13 mouse cellular contexts compared by ENCODE assay signal in the genomic region with DNA sequence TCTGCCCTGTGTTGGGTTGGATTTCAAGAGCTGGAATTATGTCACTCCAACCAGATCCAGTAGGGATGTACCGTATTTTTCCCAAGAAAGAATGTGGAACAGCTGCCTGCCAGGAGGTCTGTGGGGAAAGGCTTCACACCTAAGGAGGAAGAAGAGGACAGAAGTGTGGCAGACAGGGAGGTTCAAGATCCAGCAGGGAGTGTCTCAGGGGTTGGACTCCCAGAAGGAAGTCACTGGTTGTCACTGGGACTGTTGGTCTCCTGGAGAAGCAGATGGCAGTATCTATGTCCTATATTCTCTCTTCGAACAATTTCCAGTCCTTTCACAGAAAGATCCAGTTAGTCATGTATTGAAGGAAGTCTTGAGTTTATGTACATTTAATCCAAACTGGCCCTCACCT. TPM values are rescaled to one million over a fixed set of nuclear protein-coding genes. Genes with fewer than 3 reads are reported as not detected.
DNase-seq lines count a peak whose midpoint lies in the region; ATAC-seq and TF ChIP-seq lines count a peak whose summit lies in the region.
"Had no signal": no experiment of that assay in that cellular context is flagged by ENCODE, and none has a peak within 500 bp of the region (broad histone marks: within the 10 kb centered on the region; RNA-seq: fewer than 3 reads in every experiment).

No protein-coding gene starts in this region.

- H3K4me2 ChIP-seq in kidney, embryonic 16.5 days (replicated peaks; ENCODE audit: low read depth, low read length): peak overlapping the region; percentile 20; the same call in 1 of the 2 replicates
- peak overlapping the region; percentile 24; the same call in 1 of the 2 replicates for H3K4me2 ChIP-seq in liver, postnatal 0 days (ENCODE audit: low read depth, low read length)
- H3K4me2 ChIP-seq: forebrain, embryonic 15.5 days; liver, embryonic 13.5 days; neural tube, embryonic 15.5 days had no signal

- intact Hi-C loops in heart, postnatal 10 days (cut with DNase I): loop anchor here (1.0 to 5.0 kb wide), 5 partner anchors 35 to 310 kb away; partner anchors contain the start of genes Gimap4 and Gimap5

- TF ChIP-seq CTCF in spleen, adult 2 months (IDR thresholded peaks at IDR 0.05; ENCODE audit: extremely low read depth, insufficient read depth, insufficient read length, insufficient replicate concordance): no peak
- TF ChIP-seq CTCF in liver, postnatal 0 days (IDR thresholded peaks at IDR 0.05; ENCODE audit: low read depth): no peak

- H3K4me1 ChIP-seq in heart, embryonic 10.5 days: no peaks in the 10 kb centered on the region
- H3K4me1 ChIP-seq in kidney, embryonic 16.5 days (ENCODE audit: insufficient read depth, low read length): no peaks in the 10 kb centered on the region
- H3K4me1 ChIP-seq in spleen, adult 2 months (ENCODE audit: control insufficient read depth, insufficient read depth, insufficient read length): peaks cover 13% of the 10 kb centered on the region; the same call in 1 of the 2 replicates
- H3K4me1 ChIP-seq in liver, postnatal 0 days (ENCODE audit: insufficient read depth): peaks cover 4% of the 10 kb centered on the region
- H3K4me1 ChIP-seq: forebrain, embryonic 15.5 days; neural tube, embryonic 15.5 days had no signal

- no peak overlapping the region for H3K27ac ChIP-seq in heart, embryonic 10.5 days
- no peak overlapping the region for H3K27ac ChIP-seq in kidney, embryonic 16.5 days (ENCODE audit: low read length)
- H3K27ac ChIP-seq in spleen, adult 2 months (ENCODE audit: insufficient read depth, low read length): peak overlapping the region; percentile 91
- H3K27ac ChIP-seq in liver, postnatal 0 days (ENCODE audit: low read depth): no peak overlapping the region
- H3K27ac ChIP-seq: forebrain, embryonic 15.5 days; liver, embryonic 13.5 days; neural tube, embryonic 15.5 days had no signal

- no peak for ATAC-seq in kidney, embryonic 16.5 days (ENCODE audit: low FRiP score, low TSS enrichment)
- no peak for ATAC-seq in liver, postnatal 0 days
- ATAC-seq: forebrain, embryonic 15.5 days; hindbrain, embryonic 16.5 days had no signal

- whole genome bisulfite sequencing in heart, embryonic 10.5 days: 80% methylated on average over 2 of the region's 2 CpGs
- 91% methylated on average over 2 of the region's 2 CpGs for WGBS in kidney, embryonic 16.5 days
- 46% methylated on average over 2 of the region's 2 CpGs for WGBS in spleen, adult 2 months
- 69% methylated on average over 2 of the region's 2 CpGs for WGBS in liver, postnatal 0 days (ENCODE audit: insufficient replicate concordance)

- TF ChIP-seq POLR2A in spleen, adult 2 months (IDR thresholded peaks at IDR 0.05; ENCODE audit: low read depth, low read length): no peak

- no peak overlapping the region for H3K4me3 ChIP-seq in heart, embryonic 10.5 days
- no peak overlapping the region for H3K4me3 ChIP-seq in kidney, embryonic 16.5 days (ENCODE audit: low read length)
- peak overlapping the region; percentile 71 for H3K4me3 ChIP-seq in spleen, adult 2 months (ENCODE audit: extremely low read depth, insufficient read depth, insufficient read length)
- H3K4me3 ChIP-seq in liver, postnatal 0 days (ENCODE audit: low read depth, low read length): no peak overlapping the region
- H3K4me3 ChIP-seq: forebrain, embryonic 15.5 days; liver, embryonic 13.5 days; neural tube, embryonic 15.5 days had no signal

- H3K36me3 ChIP-seq in heart, embryonic 10.5 days: no peaks in the 10 kb centered on the region
- H3K36me3 ChIP-seq in kidney, embryonic 16.5 days (ENCODE audit: insufficient read depth, low read length): no peaks in the 10 kb centered on the region
- H3K36me3 ChIP-seq in spleen, adult 2 months (ENCODE audit: control insufficient read depth, insufficient read depth, low read length): peaks cover 18% of the 10 kb centered on the region
- H3K36me3 ChIP-seq in liver, postnatal 0 days (replicated peaks; ENCODE audit: insufficient read depth, low read length): no peaks in the 10 kb centered on the region
- H3K36me3 ChIP-seq: forebrain, embryonic 15.5 days; liver, embryonic 13.5 days; neural tube, embryonic 15.5 days had no signal

- no peaks in the 10 kb centered on the region for H3K27me3 ChIP-seq in heart, embryonic 10.5 days (ENCODE audit: insufficient read depth, poor library complexity, severe bottlenecking)
- no peaks in the 10 kb centered on the region for H3K27me3 ChIP-seq in kidney, embryonic 16.5 days (ENCODE audit: insufficient read depth, low read length)
- H3K27me3 ChIP-seq in spleen, adult 2 months (ENCODE audit: control insufficient read depth, insufficient read depth, low read length): no peaks in the 10 kb centered on the region
- no peaks in the 10 kb centered on the region for H3K27me3 ChIP-seq in liver, postnatal 0 days (ENCODE audit: insufficient read depth, low read length)
- H3K27me3 ChIP-seq: forebrain, embryonic 15.5 days; liver, embryonic 13.5 days; neural tube, embryonic 15.5 days had no signal

- H3K9me3 ChIP-seq in heart, embryonic 10.5 days: no peaks in the 10 kb centered on the region
- no peaks in the 10 kb centered on the region for H3K9me3 ChIP-seq in kidney, embryonic 16.5 days (ENCODE audit: low read length)
- no peaks in the 10 kb centered on the region for H3K9me3 ChIP-seq in liver, postnatal 0 days (ENCODE audit: low read length)
- H3K9me3 ChIP-seq: forebrain, embryonic 15.5 days; liver, embryonic 13.5 days; neural tube, embryonic 15.5 days had no signal

- no peak overlapping the region for H3K9ac ChIP-seq in kidney, embryonic 16.5 days (replicated peaks; ENCODE audit: low read length)
- no peak overlapping the region for H3K9ac ChIP-seq in liver, postnatal 0 days (replicated peaks)
- H3K9ac ChIP-seq: forebrain, embryonic 15.5 days; liver, embryonic 13.5 days; neural tube, embryonic 15.5 days had no signal

- peak; percentile 63 for DNase-seq in heart, embryonic 10.5 days (ENCODE audit: low spot score)
- no peak for DNase-seq in heart, postnatal 10 days
- no peak for DNase-seq in kidney, postnatal 10 days
- DNase-seq in spleen, adult 2 months (ENCODE audit: low read depth in 1 of 2, low spot score in 2 of 2): no peak
- DNase-seq in spleen, postnatal 4 days (ENCODE audit: low spot score in 2 of 2): no peak
- DNase-seq in liver, postnatal 0 days: peak; percentile 9
- DNase-seq in B cell, adult 2 months: no peak
- DNase-seq: liver, embryonic 13.5 days; right cerebral cortex, postnatal 4 days had no signal

- no peak for TF ChIP-seq EP300 in liver, postnatal 0 days (IDR thresholded peaks at IDR 0.05; ENCODE audit: low read depth)

RNA-seq across cellular contexts. Expression of gene Gimap8, which starts 0.6 kb away (rescaled TPM):
- polyA plus RNA-seq in heart, embryonic 10.5 days (2016; fragmentation: Nextera tagmentation; extraction: Ambion mirVana): 0.70 and 0.87 TPM in 2 replicates
- total RNA-seq in heart, postnatal 10 days (2021): 10 to 100 TPM; 11.0 to 14.0 TPM
- polyA plus RNA-seq in kidney, embryonic 16.5 days (2015; fragmentation: Nextera tagmentation; extraction: Ambion mirVana): 3.5 TPM in 2 replicates
- 20.1 and 22.2 TPM in 2 replicates for polyA plus RNA-seq in spleen, adult 2 months (2012; rRNA removed)
- 1.1 TPM in 2 replicates for polyA plus RNA-seq in liver, postnatal 0 days (2015; fragmentation: Nextera tagmentation; extraction: Ambion mirVana)

RNA-seq across cellular contexts. Expression of gene AI854703, which starts 21.0 kb away (rescaled TPM):
- polyA plus RNA-seq in heart, embryonic 10.5 days (2016; fragmentation: Nextera tagmentation; extraction: Ambion mirVana): 0.90 and 1.6 TPM in 2 replicates
- total RNA-seq in heart, postnatal 10 days (2021): under 1 TPM; 0.50 to 0.89 TPM
- 4.3 and 5.4 TPM in 2 replicates for polyA plus RNA-seq in kidney, embryonic 16.5 days (2015; fragmentation: Nextera tagmentation; extraction: Ambion mirVana)
- polyA plus RNA-seq in spleen, adult 2 months (2012; rRNA removed): 0.70 and 0.77 TPM in 2 replicates
- 0.16 and 0.20 TPM in 2 replicates for polyA plus RNA-seq in liver, postnatal 0 days (2015; fragmentation: Nextera tagmentation; extraction: Ambion mirVana)

RNA-seq across cellular contexts. Expression of gene Gimap9, which starts 28.3 kb away (rescaled TPM):
- 7.4 and 8.7 TPM in 2 replicates for polyA plus RNA-seq in heart, embryonic 10.5 days (2016; fragmentation: Nextera tagmentation; extraction: Ambion mirVana)
- 1 to 10 TPM; 6.0 to 7.5 TPM for total RNA-seq in heart, postnatal 10 days (2021)
- polyA plus RNA-seq in kidney, embryonic 16.5 days (2015; fragmentation: Nextera tagmentation; extraction: Ambion mirVana): 12.7 and 14.8 TPM in 2 replicates
- 9.9 and 10.4 TPM in 2 replicates for polyA plus RNA-seq in spleen, adult 2 months (2012; rRNA removed)
- polyA plus RNA-seq in liver, postnatal 0 days (2015; fragmentation: Nextera tagmentation; extraction: Ambion mirVana): 10.2 and 10.9 TPM in 2 replicates

RNA-seq across cellular contexts. Expression of gene Gimap4, which starts 36.7 kb away (rescaled TPM):
- 6.4 and 10.6 TPM in 2 replicates for polyA plus RNA-seq in heart, embryonic 10.5 days (2016; fragmentation: Nextera tagmentation; extraction: Ambion mirVana)
- total RNA-seq in heart, postnatal 10 days (2021): 10 to 100 TPM; 46.9 to 57.4 TPM
- 84.6 and 86.0 TPM in 2 replicates for polyA plus RNA-seq in kidney, embryonic 16.5 days (2015; fragmentation: Nextera tagmentation; extraction: Ambion mirVana)
- polyA plus RNA-seq in spleen, adult 2 months (2012; rRNA removed): 66.3 and 73.5 TPM in 2 replicates
- polyA plus RNA-seq in liver, postnatal 0 days (2015; fragmentation: Nextera tagmentation; extraction: Ambion mirVana): 13.5 and 14.5 TPM in 2 replicates

RNA-seq across cellular contexts. Expression of gene Zfp775, which starts 45.7 kb away (rescaled TPM):
- 7.7 and 8.9 TPM in 2 replicates for polyA plus RNA-seq in heart, embryonic 10.5 days (2016; fragmentation: Nextera tagmentation; extraction: Ambion mirVana)
- total RNA-seq in heart, postnatal 10 days (2021): 1 to 10 TPM; 5.8 to 5.9 TPM
- 7.5 and 9.3 TPM in 2 replicates for polyA plus RNA-seq in kidney, embryonic 16.5 days (2015; fragmentation: Nextera tagmentation; extraction: Ambion mirVana)
- polyA plus RNA-seq in spleen, adult 2 months (2012; rRNA removed): 3.6 and 5.3 TPM in 2 replicates
- polyA plus RNA-seq in liver, postnatal 0 days (2015; fragmentation: Nextera tagmentation; extraction: Ambion mirVana): 0.93 and 1.8 TPM in 2 replicates

Comparison
In these comparisons a context has a peak if more than half of its experiments do, and no peak if none do; other contexts are left out.
1. DNase-seq: peak in heart, embryonic 10.5 days (single experiment) and liver, postnatal 0 days (single experiment); none in heart, postnatal 10 days (0 of 2), kidney, postnatal 10 days (single experiment), spleen, adult 2 months (0 of 2), spleen, postnatal 4 days (0 of 2) and B cell, adult 2 months (0 of 2).